Mouse (Mus musculus) limb, embryonic 13.5 days (tissue): ENCODE data around the gene Tmem203. TPM values are rescaled to one million over a fixed set of nuclear protein-coding genes. Genes with fewer than 3 reads are reported as not detected.

Experiments
- ATAC-seq: fragments of 200-750 bp; cut with Nextera tagmentation; 2 replicates; pipeline ENCODE4 v1.8.0; 2017; ENCODE audit warnings: low read depth, moderate number of reproducible peaks, moderate TSS enrichment; ENCODE audit not compliant: low FRiP score
- H3K27ac ChIP-seq: fragments of 300-500 bp; sonication (generic); 2 replicates; pipeline ENCODE4 v1.5.1; 2015; ENCODE audit warnings: inconsistent platforms, mild to moderate bottlenecking, moderate library complexity
- H3K27me3 ChIP-seq: fragments of 300-500 bp; sonication (generic); 2 replicates; pipeline ENCODE4 v1.6.1; 2015; ENCODE audit warnings: mild to moderate bottlenecking, inconsistent platforms
- H3K36me3 ChIP-seq: fragments of 300-500 bp; sonication (generic); 2 replicates; pipeline ENCODE4 v1.6.1; 2015; ENCODE audit warnings: inconsistent platforms, mild to moderate bottlenecking, moderate library complexity
- H3K4me1 ChIP-seq: fragments of 300-500 bp; sonication (generic); 2 replicates; pipeline ENCODE4 v1.6.1; 2015; ENCODE audit warnings: inconsistent platforms
- H3K4me2 ChIP-seq: fragments of 300-500 bp; sonication (generic); replicated peaks from 2 replicates; pipeline ENCODE4 v1.6.1; 2015; ENCODE audit warnings: inconsistent platforms, mild to moderate bottlenecking, moderate library complexity
- H3K4me3 ChIP-seq: fragments of 300-500 bp; sonication (generic); 2 replicates; pipeline ENCODE4 v1.5.1; 2015; ENCODE audit warnings: moderate library complexity, mild to moderate bottlenecking, inconsistent platforms
- H3K9ac ChIP-seq: fragments of 300-500 bp; sonication (generic); 2 replicates; pipeline ENCODE4 v1.6.1; 2015; ENCODE audit warnings: mild to moderate bottlenecking, inconsistent platforms
- H3K9me3 ChIP-seq: fragments of 300-500 bp; sonication (generic); 2 replicates; pipeline ENCODE4 v1.6.1; 2016; ENCODE audit warnings: inconsistent platforms
- WGBS: fragments of 180-500 bp; shearing (Covaris S2); methylation state at CpG from one replicate; pipeline ENCODE4 v1.1.7; 2015; 5-methylcytosine and 5-hydroxymethylcytosine counted together
- polyA plus RNA-seq: library from polyadenylated mRNA; unstranded; fragments of >200 nt; fragmentation: Nextera tagmentation; extraction: Ambion mirVana; gene quantifications from 2 replicates; pipeline ENCODE4 v1.2.1, GENCODE M21; 2015

The Tmem203 gene
- polyA plus RNA-seq, 1 experiment from 2014 or later, result 23.6 TPM

GRCm38 (mm10) chr2:25265897-25266656 is 10.8 kb downstream of the Tmem203 start:
- no peak overlapping the region for H3K4me3 ChIP-seq
- H3K27me3 ChIP-seq, result peaks cover 22% of the 10 kb centered on the region
- H3K9ac ChIP-seq, result no peak overlapping the region
- peaks cover 45% of the 10 kb centered on the region for H3K4me1 ChIP-seq
- WGBS, result 64% methylated on average over 6 of the region's 6 CpGs
- no peaks in the 10 kb centered on the region for H3K9me3 ChIP-seq
- no peak for ATAC-seq
- no peak overlapping the region for H3K27ac ChIP-seq
- peaks cover 27% of the 10 kb centered on the region for H3K36me3 ChIP-seq
- peak overlapping the region; percentile 99 for H3K4me2 ChIP-seq

- no peak for ATAC-seq
- Histone ChIP-seq H3K9me3 (no peaks in the 10 kb centered on the region), H3K36me3 (peaks cover 27% of the 10 kb centered on the region), H3K4me3 (no peak overlapping the region), H3K4me2 (peak overlapping the region; percentile 99; the same call in 1 of the 2 replicates), H3K4me1 (peaks cover 51% of the 10 kb centered on the region), H3K9ac (no peak overlapping the region), H3K27me3 (peaks cover 22% of the 10 kb centered on the region), H3K27ac (no peak overlapping the region)
- WGBS, result 59% methylated on average over 2 of the region's 2 CpGs
Measured at GRCm38 (mm10) chr2:25266720-25267119, 11.5 kb downstream of the Tmem203 start.

DNA sequence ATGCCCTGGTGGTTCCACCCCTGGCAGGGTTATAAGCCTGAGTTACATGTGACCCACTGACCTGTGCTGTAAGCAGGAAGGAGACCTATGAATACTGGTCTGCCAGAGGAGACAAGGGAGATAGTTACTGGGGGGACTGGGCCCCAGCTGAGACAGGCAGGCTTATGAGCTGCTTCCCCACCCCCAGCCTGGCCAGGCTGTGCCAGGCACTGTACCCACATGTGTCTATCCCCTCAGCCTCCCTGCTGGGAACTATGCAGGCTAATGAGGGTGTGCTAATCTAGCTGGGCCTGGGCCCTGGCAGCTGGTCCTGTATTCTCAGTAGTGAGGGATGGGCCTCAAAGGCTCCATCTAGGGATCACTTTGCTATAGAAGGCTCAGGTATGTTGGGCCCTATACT is 12.0 kb downstream of the Tmem203 start:
- Histone ChIP-seq H3K27ac (no peak overlapping the region), H3K9me3 (no peaks in the 10 kb centered on the region), H3K4me2 (no peak overlapping the region), H3K36me3 (peaks cover 27% of the 10 kb centered on the region), H3K27me3 (peaks cover 22% of the 10 kb centered on the region), H3K4me1 (peaks cover 52% of the 10 kb centered on the region), H3K4me3 (no peak overlapping the region), H3K9ac (no peak overlapping the region)
- ATAC-seq, result no peak

DNA sequence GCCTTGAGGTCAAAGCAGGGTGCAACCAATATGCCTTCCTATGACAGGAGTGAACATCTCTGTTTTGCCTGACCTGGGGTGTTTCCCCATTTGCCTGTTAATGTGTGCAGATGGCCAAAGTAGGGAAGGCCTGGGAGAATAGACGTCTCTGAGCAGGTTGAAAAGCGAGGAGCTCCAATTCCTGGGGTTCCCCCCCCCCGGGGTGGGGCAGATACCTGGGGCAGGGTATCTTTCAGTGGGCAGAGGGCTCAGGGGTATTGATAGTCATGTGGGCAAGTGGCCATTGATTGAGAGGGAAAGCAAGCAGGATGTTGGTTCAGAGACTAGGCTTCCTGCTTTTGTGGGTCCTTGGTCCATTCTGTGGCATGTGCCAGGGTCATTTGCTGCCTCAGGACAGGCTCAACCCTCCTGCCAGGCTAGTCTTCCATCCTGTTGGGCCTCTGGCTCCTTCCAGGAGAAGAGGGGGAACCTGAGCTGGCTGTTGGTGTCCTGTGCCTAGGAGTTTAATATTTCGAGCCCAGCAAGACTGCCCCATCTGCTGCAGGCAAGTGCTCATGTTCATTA is 12.6 kb downstream of the Tmem203 start:
- H3K36me3 ChIP-seq, result peaks cover 27% of the 10 kb centered on the region
- H3K27me3 ChIP-seq, result peaks cover 22% of the 10 kb centered on the region
- H3K4me1 ChIP-seq, result peaks cover 52% of the 10 kb centered on the region
- no peaks in the 10 kb centered on the region for H3K9me3 ChIP-seq
- no peak overlapping the region for H3K4me3 ChIP-seq
- 75% methylated on average over 4 of the region's 4 CpGs for WGBS
- no peak overlapping the region for H3K27ac ChIP-seq
- H3K9ac ChIP-seq, result no peak overlapping the region
- no peak for ATAC-seq
- H3K4me2 ChIP-seq, result no peak overlapping the region

DNA sequence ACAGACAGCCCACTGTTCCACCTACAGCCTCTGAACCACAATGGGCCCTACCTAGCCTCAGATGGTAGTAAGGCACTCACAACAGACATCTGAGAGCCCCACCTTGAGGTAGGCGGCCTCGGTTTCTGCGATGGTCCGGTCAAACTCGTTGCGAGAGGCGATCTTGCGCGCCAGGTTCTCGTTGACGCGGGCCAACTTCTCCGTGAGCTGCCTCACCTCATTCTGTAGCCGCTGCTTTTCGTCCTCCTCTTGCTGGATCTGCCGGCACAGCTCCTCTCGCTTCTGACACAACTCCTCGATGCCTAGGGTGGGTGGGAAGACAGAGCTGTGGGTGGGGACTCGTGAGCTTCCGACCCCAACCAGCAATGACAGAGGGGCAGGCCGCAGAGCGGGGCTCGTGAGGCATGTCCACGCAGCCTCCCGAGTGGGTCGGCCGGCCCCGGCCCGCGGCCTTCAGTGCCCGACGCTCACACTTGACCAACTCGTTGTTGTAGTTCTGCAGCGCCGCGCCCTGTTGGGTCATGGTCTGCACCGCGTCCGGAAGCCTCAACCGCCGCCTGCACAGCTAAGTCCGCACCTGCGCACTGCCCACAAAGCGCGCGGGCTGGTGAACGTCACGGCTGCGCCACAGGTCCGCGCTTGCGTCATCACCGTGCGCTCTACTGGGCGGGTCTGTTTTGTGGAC is 16.7 kb downstream of the Tmem203 start, which contains the start of the genes Ssna1 and Anapc2:
Gene Ssna1, minus strand, starts transcription at position 612 of the 685 bp plus-strand sequence.
Gene Anapc2, plus strand, starts transcription at position 652 of the 685 bp plus-strand sequence.
- Histone ChIP-seq H3K9ac (peak within 1 kb of the TSS; percentile 93), H3K9me3 (no peaks in the 10 kb centered on the region), H3K27ac (peak within 1 kb of the TSS; percentile 72), H3K4me3 (peak within 1 kb of the TSS; percentile 94), H3K4me2 (peak within 1 kb of the TSS; percentile 93), H3K4me1 (peaks cover 28% of the 10 kb centered on the region), H3K27me3 (no peaks in the 10 kb centered on the region), H3K36me3 (peaks cover 65% of the 10 kb centered on the region)
- WGBS, result under 1% methylated on average over 55 of the region's 55 CpGs
- ATAC-seq, result peak; percentile 98

DNA sequence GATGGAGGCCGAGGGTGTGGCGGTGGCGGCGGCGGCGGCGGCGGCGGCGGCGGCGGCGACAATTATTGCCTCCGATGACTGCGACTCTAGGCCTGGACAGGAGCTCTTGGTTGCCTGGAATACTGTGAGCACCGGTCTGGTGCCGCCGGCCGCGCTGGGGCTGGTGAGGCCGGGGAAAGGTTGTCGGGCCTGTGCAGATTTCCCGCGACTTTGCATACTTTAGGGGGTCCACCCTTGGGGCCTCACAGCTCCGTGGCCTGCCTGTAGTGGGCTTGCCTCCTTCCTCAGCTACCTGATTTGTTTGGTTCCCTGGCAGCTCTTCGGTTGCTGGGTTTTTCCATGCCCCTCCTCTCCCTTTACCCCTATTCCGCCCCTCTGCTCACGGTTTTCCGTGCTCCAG is 17.3 kb downstream of the Tmem203 start:
- Histone ChIP-seq H3K9me3 (no peaks in the 10 kb centered on the region), H3K36me3 (peaks cover 70% of the 10 kb centered on the region), H3K4me2 (peak overlapping the region; percentile 93), H3K27me3 (no peaks in the 10 kb centered on the region), H3K27ac (no peak overlapping the region), H3K4me1 (peaks cover 28% of the 10 kb centered on the region), H3K9ac (peak overlapping the region; percentile 93), H3K4me3 (peak overlapping the region; percentile 94)
- ATAC-seq, result peak; percentile 60
- 0% methylated on average over 28 of the region's 29 CpGs for WGBS

GRCm38 (mm10) chr2:25273010-25273409 is 17.8 kb downstream of the Tmem203 start:
- WGBS, result 39% methylated on average over 16 of the region's 16 CpGs
- no peak overlapping the region for H3K27ac ChIP-seq

GRCm38 (mm10) chr2:25278928-25279882 is 24.0 kb downstream of the Tmem203 start:
- Histone ChIP-seq H3K9me3 (no peaks in the 10 kb centered on the region), H3K9ac (no peak overlapping the region), H3K27ac (no peak overlapping the region), H3K4me2 (no peak overlapping the region), H3K4me1 (peaks cover 2% of the 10 kb centered on the region; the same call in 1 of the 2 replicates), H3K4me3 (no peak overlapping the region), H3K27me3 (no peaks in the 10 kb centered on the region), H3K36me3 (peaks cover 98% of the 10 kb centered on the region)
- ATAC-seq, result 0 out of 2 replicates have a peak, but pooled peaks have one; percentile 28
- 65% methylated on average over 13 of the region's 13 CpGs for WGBS

More at GRCm38 (mm10) chr2:25273010-25273409, 17.8 kb downstream of the Tmem203 start:
- Histone ChIP-seq H3K27me3 (no peaks in the 10 kb centered on the region), H3K36me3 (peaks cover 75% of the 10 kb centered on the region), H3K9ac (peak overlapping the region; percentile 93), H3K4me1 (peaks cover 28% of the 10 kb centered on the region), H3K4me3 (peak overlapping the region; percentile 94), H3K4me2 (peak overlapping the region; percentile 93), H3K9me3 (no peaks in the 10 kb centered on the region)
- no peak for ATAC-seq

- Histone ChIP-seq H3K4me1 (peaks cover 10% of the 10 kb centered on the region; the same call in 1 of the 2 replicates), H3K36me3 (peaks cover 58% of the 10 kb centered on the region), H3K9me3 (no peaks in the 10 kb centered on the region), H3K27ac (no peak overlapping the region), H3K4me3 (no peak overlapping the region), H3K4me2 (no peak overlapping the region), H3K9ac (no peak overlapping the region), H3K27me3 (peaks cover 47% of the 10 kb centered on the region)
- no peak for ATAC-seq
- WGBS, result 89% methylated on average over 2 of the region's 2 CpGs
Measured at GRCm38 (mm10) chr2:25285551-25285950, 30.3 kb downstream of the Tmem203 start.

DNA sequence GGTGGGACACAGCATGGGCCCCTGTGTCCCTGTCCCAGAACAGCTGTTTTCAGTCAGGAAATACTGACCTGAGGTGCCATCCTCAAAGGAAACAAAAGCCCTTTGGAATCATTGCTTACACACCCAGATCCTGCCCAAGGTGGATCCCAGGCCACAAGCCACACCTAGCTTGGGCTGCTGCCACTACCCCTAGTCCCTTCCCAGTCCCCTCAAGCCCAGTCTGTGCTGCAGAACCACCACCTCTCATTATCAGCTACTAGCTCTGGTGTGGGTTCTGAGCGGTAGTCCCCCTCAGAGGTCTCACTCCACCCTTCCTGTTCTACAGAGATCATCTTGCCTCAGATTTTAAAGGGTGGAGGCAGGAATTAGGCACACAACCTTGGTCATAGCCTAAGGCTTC is 31.1 kb downstream of the Tmem203 start:
- Histone ChIP-seq H3K27ac (no peak overlapping the region), H3K4me1 (peaks cover 16% of the 10 kb centered on the region; the same call in 1 of the 2 replicates), H3K4me3 (no peak overlapping the region), H3K9me3 (no peaks in the 10 kb centered on the region), H3K4me2 (no peak overlapping the region), H3K36me3 (peaks cover 50% of the 10 kb centered on the region), H3K27me3 (peaks cover 55% of the 10 kb centered on the region), H3K9ac (no peak overlapping the region)
- 72% methylated on average over 1 of the region's 1 CpGs for WGBS
- no peak for ATAC-seq

DNA sequence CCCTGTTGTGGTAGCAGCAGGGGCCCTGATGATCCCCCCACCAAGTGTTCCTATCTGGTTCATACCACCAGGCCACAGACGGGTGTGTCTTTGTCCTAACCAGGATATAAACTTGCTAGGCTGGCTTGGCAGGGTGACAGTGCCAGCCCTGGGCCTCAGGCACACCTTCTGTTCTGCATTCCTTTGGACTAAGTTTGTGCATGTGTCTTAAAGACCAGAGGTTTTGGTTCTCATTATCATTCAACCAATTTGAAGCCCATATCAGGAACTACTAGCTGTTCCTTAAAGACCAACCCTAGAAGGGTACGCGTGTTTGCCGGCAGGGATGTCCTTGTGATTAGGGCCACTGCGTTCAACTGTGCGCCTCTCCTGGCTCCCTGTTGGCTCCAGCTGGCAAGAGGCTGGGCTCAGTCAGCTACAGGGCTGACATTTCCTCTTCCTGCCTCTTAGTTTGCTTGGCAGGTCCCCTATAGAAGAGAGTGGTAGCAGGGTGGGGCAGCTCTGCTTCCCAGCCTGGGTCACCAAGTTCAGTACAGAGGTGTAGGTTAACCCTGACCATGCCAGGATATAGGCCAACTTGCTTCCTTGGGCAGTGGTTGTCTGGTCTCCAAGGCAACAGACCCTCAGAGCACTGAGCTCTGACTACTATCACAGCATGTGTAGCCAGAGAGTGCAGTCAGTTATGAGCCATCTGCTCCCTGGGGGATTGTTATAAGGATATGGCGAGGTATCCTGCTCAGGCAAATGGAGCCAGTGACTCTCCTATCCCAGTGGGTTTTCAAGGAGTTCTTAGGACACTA is 31.8 kb downstream of the Tmem203 start:
- WGBS, result 51% methylated on average over 7 of the region's 7 CpGs
- Histone ChIP-seq H3K9me3 (no peaks in the 10 kb centered on the region), H3K4me1 (peaks cover 18% of the 10 kb centered on the region), H3K36me3 (peaks cover 45% of the 10 kb centered on the region), H3K4me2 (no peak overlapping the region), H3K27ac (no peak overlapping the region), H3K4me3 (no peak overlapping the region), H3K27me3 (peaks cover 62% of the 10 kb centered on the region), H3K9ac (no peak overlapping the region)
- no peak for ATAC-seq
